Mouse (Mus musculus): ENCODE measurements around the gene Glt6d1.

- TF ChIP-seq MAFK (IDR thresholded peaks at IDR 0.05; ENCODE audit: insufficient replicate concordance, low read length) = no peak
- no peak for TF ChIP-seq CTCF (conservative IDR thresholded peaks at IDR 0.05 in 1 of 2, IDR thresholded peaks at IDR 0.05 in 1 of 2; ENCODE audit: low read depth in 2 of 2, low read length in 2 of 2)
- TF ChIP-seq ELF1 (IDR thresholded peaks at IDR 0.05; ENCODE audit: low read depth, low read length) = no peak
- TF ChIP-seq POLR2A (IDR thresholded peaks at IDR 0.05; ENCODE audit: low read depth, low read length) = no peak
Observed at GRCm38 (mm10) chr2:25779076-25779475, 36.6 kb downstream of the Glt6d1 start.

All from CH12.LX (cell line).